Mouse (Mus musculus) kidney, adult 2 months (tissue): ENCODE measurements around the gene Tirap.

Experiments
- CTCF ChIP-seq: fragments of 200-500 bp; conservative IDR thresholded peaks from 2 replicates; pipeline ENCODE4 v1.5.1; 2011; ENCODE audit warnings: low read depth, mild to moderate bottlenecking, control low read depth, low read length, moderate library complexity, mixed read lengths; ENCODE audit not compliant: insufficient read depth, insufficient read length
- POLR2A ChIP-seq: fragments of 200-500 bp; IDR thresholded peaks from one replicate; pipeline ENCODE4 v1.6.1; 2011; ENCODE audit warnings: low read depth, low read length, control low read depth

DNA sequence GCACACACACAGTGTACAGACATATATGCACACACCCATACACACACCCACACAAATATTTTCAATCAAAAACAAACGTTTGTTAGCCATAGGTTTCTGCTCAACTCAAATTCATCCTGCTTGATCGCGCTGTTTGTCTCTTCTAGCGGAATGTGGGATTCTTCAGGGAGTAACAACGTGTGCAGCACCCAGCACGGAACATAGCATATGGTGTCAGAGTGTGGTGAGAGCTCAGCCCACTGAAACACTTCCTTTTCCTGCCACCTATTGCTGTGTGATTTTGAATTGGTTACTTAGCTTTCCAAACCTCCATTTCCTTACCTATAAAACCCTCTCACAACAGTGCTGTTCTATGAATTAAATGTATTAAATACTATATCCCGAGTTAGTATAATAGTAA is 30.0 kb downstream of the Tirap start:
- TF ChIP-seq POLR2A (no peak), CTCF (no peak)
